Mouse (Mus musculus): ENCODE data around the gene Echs1. TPM values are rescaled to one million over a fixed set of nuclear protein-coding genes. Genes with fewer than 3 reads are reported as not detected.
A peak's percentile ranks its signal among the peaks of the same experiment; 100 is the strongest.
"Not testable (repeated sequence)": the region's sequence is repeated elsewhere in the genome, so short reads cannot be mapped to it uniquely, and the experiment has no call there.

Gene Echs1
- polyA plus RNA-seq, 1 experiment: 90.9 TPM

GRCm38 (mm10) chr7:140141350-140141749, 25.1 kb upstream of the Echs1 start:
- H3K4me3 ChIP-seq (replicated peaks; ENCODE audit: insufficient read depth, low read depth, low read length): no peak overlapping the region
- no peaks in the 10 kb centered on the region for H3K4me1 ChIP-seq (ENCODE audit: control insufficient read depth, insufficient read depth, low read length)
- H3K27ac ChIP-seq (ENCODE audit: insufficient read depth, low read length): no peak overlapping the region
- peak; percentile 72 to 75 for DNase-seq
- H3K27me3 ChIP-seq (ENCODE audit: control insufficient read depth, insufficient read depth, low read length): no peaks in the 10 kb centered on the region
- WGBS: 2% methylated on average over 14 of the region's 14 CpGs
- TF ChIP-seq CTCF (IDR thresholded peaks at IDR 0.05; ENCODE audit: borderline replicate concordance, insufficient read depth, low read depth, low read length) (peak; percentile 85), POLR2A (IDR thresholded peaks at IDR 0.05; ENCODE audit: borderline replicate concordance, insufficient read depth, low read length) (no peak)

GRCm38 (mm10) chr7:140138021-140138310, 21.7 kb upstream of the Echs1 start:
- under 1% methylated on average over 8 of the region's 8 CpGs for WGBS
- Histone ChIP-seq H3K4me1 (ENCODE audit: control insufficient read depth, insufficient read depth, low read length) (no peaks in the 10 kb centered on the region), H3K27ac (ENCODE audit: insufficient read depth, low read length) (peak overlapping the region; percentile 63), H3K4me3 (replicated peaks; ENCODE audit: insufficient read depth, low read depth, low read length) (peak overlapping the region; percentile 71), H3K27me3 (ENCODE audit: control insufficient read depth, insufficient read depth, low read length) (no peaks in the 10 kb centered on the region)
- no peak for DNase-seq
- TF ChIP-seq POLR2A (IDR thresholded peaks at IDR 0.05; ENCODE audit: borderline replicate concordance, insufficient read depth, low read length) (no peak), CTCF (IDR thresholded peaks at IDR 0.05; ENCODE audit: borderline replicate concordance, insufficient read depth, low read depth, low read length) (no peak)

GRCm38 (mm10) chr7:140137135-140138020, 21.1 kb upstream of the Echs1 start, which contains the start of gene Mtg1:
TSS of gene Mtg1 (plus strand) at chr7:140137564.
- TF ChIP-seq POLR2A (IDR thresholded peaks at IDR 0.05; ENCODE audit: borderline replicate concordance, insufficient read depth, low read length) (peak; percentile 90), CTCF (IDR thresholded peaks at IDR 0.05; ENCODE audit: borderline replicate concordance, insufficient read depth, low read depth, low read length) (no peak)
- H3K27me3 ChIP-seq (ENCODE audit: control insufficient read depth, insufficient read depth, low read length): no peaks in the 10 kb centered on the region
- peak within 1 kb of the TSS; percentile 63 for H3K27ac ChIP-seq (ENCODE audit: insufficient read depth, low read length)
- H3K4me3 ChIP-seq (replicated peaks; ENCODE audit: insufficient read depth, low read depth, low read length): peak within 1 kb of the TSS; percentile 71
- 1% methylated on average over 39 of the region's 39 CpGs for WGBS
- no peaks in the 10 kb centered on the region for H3K4me1 ChIP-seq (ENCODE audit: control insufficient read depth, insufficient read depth, low read length)
- DNase-seq: peak; percentile 96 to 99

- Histone ChIP-seq H3K4me3 (replicated peaks; ENCODE audit: insufficient read depth, low read depth, low read length) (no peak overlapping the region), H3K27me3 (ENCODE audit: control insufficient read depth, insufficient read depth, low read length) (no peaks in the 10 kb centered on the region), H3K4me1 (ENCODE audit: control insufficient read depth, insufficient read depth, low read length) (no peaks in the 10 kb centered on the region), H3K27ac (ENCODE audit: insufficient read depth, low read length) (no peak overlapping the region)
- 80% methylated on average over 5 of the region's 5 CpGs for WGBS
- TF ChIP-seq POLR2A (IDR thresholded peaks at IDR 0.05; ENCODE audit: borderline replicate concordance, insufficient read depth, low read length): no peak
- no peak for TF ChIP-seq CTCF (IDR thresholded peaks at IDR 0.05; ENCODE audit: borderline replicate concordance, insufficient read depth, low read depth, low read length)
- DNase-seq: no peak
Measured at GRCm38 (mm10) chr7:140135106-140135770, 19.0 kb upstream of the Echs1 start.

GRCm38 (mm10) chr7:140134033-140134432, 17.8 kb upstream of the Echs1 start:
- 90% methylated on average over 7 of the region's 7 CpGs for WGBS
- H3K27ac ChIP-seq (ENCODE audit: insufficient read depth, low read length); H3K4me3 ChIP-seq (replicated peaks; ENCODE audit: insufficient read depth, low read depth, low read length); H3K4me1 ChIP-seq (ENCODE audit: control insufficient read depth, insufficient read depth, low read length); H3K27me3 ChIP-seq (ENCODE audit: control insufficient read depth, insufficient read depth, low read length); DNase-seq: not testable (repeated sequence)

- H3K4me1 ChIP-seq (ENCODE audit: control insufficient read depth, insufficient read depth, low read length); H3K27ac ChIP-seq (ENCODE audit: insufficient read depth, low read length); DNase-seq; H3K4me3 ChIP-seq (replicated peaks; ENCODE audit: insufficient read depth, low read depth, low read length); H3K27me3 ChIP-seq (ENCODE audit: control insufficient read depth, insufficient read depth, low read length): not testable (repeated sequence)
- WGBS: 78% methylated on average over 7 of the region's 7 CpGs
Measured at GRCm38 (mm10) chr7:140132184-140132583, 15.9 kb upstream of the Echs1 start.

GRCm38 (mm10) chr7:140127911-140128310, 11.6 kb upstream of the Echs1 start:
- H3K27me3 ChIP-seq (ENCODE audit: control insufficient read depth, insufficient read depth, low read length): no peaks in the 10 kb centered on the region
- TF ChIP-seq POLR2A (IDR thresholded peaks at IDR 0.05; ENCODE audit: borderline replicate concordance, insufficient read depth, low read length) (no peak), CTCF (IDR thresholded peaks at IDR 0.05; ENCODE audit: borderline replicate concordance, insufficient read depth, low read depth, low read length) (no peak)
- no peak overlapping the region for H3K4me3 ChIP-seq (replicated peaks; ENCODE audit: insufficient read depth, low read depth, low read length)
- no peak overlapping the region for H3K27ac ChIP-seq (ENCODE audit: insufficient read depth, low read length)
- WGBS: 90% methylated on average over 2 of the region's 2 CpGs
- DNase-seq: no peak
- H3K4me1 ChIP-seq (ENCODE audit: control insufficient read depth, insufficient read depth, low read length): 0 out of 2 replicates have a peak, but pooled peaks cover 2% of the 10 kb centered on the region

- Histone ChIP-seq H3K4me1 (ENCODE audit: control insufficient read depth, insufficient read depth, low read length) (0 out of 2 replicates have a peak, but pooled peaks cover 2% of the 10 kb centered on the region), H3K27me3 (ENCODE audit: control insufficient read depth, insufficient read depth, low read length) (no peaks in the 10 kb centered on the region), H3K4me3 (replicated peaks; ENCODE audit: insufficient read depth, low read depth, low read length) (no peak overlapping the region), H3K27ac (ENCODE audit: insufficient read depth, low read length) (no peak overlapping the region)
- WGBS: 96% methylated on average over 3 of the region's 3 CpGs
- no peak for DNase-seq
- no peak for TF ChIP-seq POLR2A (IDR thresholded peaks at IDR 0.05; ENCODE audit: borderline replicate concordance, insufficient read depth, low read length)
- TF ChIP-seq CTCF (IDR thresholded peaks at IDR 0.05; ENCODE audit: borderline replicate concordance, insufficient read depth, low read depth, low read length): no peak
Measured at GRCm38 (mm10) chr7:140126934-140127333, 10.7 kb upstream of the Echs1 start.

Measured in cerebellum, adult 2 months (tissue).